Mouse (Mus musculus) spleen, embryonic (tissue): ENCODE results near the gene Lemd1.

Experiments
- CTCF ChIA-PET: fragments of 350-600 bp; sonication (Branson Sonifier 250); formaldehyde crosslinking; loops from one replicate; lab custom pipeline; 2022; lab: Charles Lee

The Lemd1 gene

DNA sequence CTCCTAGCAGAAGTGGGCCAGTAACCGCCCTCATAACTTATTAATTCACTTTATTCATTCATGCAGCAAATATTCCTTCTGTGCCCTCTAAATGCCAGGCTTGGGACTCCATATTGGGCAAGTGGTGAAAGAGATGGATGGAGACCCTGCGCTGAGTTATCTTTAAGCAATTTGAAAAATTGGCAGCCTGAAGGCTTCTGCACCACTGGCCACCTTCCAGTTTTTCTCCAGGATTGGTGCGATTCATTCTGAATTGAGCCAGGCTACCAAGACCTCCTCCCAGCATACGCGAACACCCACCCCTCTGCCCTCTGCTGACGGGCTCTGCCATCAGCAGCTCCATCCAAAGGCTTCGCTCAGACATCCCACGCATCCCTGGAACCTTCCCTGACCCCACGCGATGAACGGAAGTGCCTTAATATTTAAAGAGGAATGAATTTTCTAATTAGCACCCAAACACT lies 96.8 kb downstream of the Lemd1 start:
- CTCF ChIA-PET = interaction anchor here (0.6 kb wide), 1 partner anchor 68 kb away, joined by 6 read pairs; no protein-coding TSS in a partner anchor

DNA sequence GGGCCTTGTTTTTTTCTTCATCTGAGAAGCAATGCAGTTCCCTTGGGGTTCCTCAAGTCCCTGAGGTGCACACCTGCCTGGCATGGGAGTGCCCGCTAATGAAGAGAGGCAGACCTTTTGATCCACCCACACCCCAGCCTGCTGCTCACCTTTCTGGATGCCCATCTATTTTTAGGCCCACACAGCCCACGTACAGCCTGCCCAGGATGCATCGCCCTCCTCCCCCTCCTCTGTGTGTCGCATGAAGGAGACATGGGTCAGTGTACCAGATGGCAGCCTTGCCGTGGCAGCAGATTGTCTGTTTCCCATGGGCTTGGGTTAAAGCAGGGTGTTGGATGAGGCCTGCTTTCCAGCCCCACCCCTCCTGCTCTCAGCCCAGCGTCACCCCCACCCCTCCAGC lies 98.7 kb downstream of the Lemd1 start:
- CTCF ChIA-PET = interaction anchor here (0.7 kb wide), 1 partner anchor 14 kb away, joined by 4 read pairs; no protein-coding TSS in a partner anchor

DNA sequence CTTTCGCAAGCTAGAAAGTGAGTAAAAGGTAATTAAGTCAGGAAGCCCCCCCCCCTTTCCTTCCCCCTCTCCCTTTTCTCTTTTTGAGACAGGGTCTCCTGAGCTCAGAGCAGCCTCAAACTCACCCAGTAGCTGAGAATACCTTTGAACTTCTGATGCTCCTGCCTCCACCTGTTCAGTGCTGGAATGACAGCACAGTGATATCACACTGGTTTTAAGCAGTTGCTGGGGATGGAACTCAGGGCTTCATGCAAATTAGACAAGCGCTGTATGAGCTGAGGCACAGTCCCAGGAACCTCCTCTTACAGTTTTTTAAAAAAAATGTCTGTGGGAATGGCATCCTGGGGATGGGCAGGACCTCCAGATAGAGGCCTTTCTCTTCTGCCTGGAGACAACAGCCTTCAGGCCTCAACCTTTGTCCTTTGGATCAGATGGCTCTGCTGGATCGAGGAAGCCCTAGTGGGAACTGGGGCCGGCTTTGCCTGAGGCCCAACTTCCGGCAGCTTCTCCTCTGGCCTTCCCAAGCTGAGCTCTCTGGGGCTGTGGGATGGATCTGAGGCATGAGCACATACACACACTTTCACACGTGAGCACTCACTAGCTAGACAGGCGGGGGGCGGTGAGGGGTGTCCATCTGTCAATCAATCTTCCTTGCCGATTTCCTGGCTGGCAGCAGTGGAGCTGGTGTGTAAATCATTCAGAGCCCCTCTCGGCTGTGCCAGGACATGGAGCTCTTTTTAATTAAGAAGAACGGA lies 99.9 kb downstream of the Lemd1 start:
- CTCF ChIA-PET = interaction anchor here (0.7 kb wide), 1 partner anchor 51 kb away, joined by 10 read pairs; no protein-coding TSS in a partner anchor

DNA sequence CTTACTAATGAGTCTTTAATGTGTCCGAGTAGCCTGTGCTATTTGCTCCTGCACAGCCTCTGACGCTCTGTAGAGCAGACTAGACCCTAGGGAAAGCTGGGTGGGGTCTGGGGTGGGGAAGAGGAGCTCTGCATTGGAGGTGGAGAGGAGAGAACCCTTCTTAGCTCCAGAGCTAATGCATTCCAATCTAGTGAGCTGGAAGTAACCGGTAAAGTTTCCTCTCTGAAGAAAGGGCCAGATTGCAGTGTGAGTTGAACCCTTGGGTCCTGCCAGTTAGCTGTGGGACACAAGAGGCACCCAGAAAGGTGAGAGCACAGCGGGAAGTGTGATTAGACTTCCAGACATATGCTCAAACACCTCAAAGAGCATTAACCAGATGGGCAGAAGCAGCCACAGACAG lies 100.5 kb downstream of the Lemd1 start:
- CTCF ChIA-PET = interaction anchor here (0.7 kb wide), 1 partner anchor 50 kb away, joined by 10 read pairs; no protein-coding TSS in a partner anchor

DNA sequence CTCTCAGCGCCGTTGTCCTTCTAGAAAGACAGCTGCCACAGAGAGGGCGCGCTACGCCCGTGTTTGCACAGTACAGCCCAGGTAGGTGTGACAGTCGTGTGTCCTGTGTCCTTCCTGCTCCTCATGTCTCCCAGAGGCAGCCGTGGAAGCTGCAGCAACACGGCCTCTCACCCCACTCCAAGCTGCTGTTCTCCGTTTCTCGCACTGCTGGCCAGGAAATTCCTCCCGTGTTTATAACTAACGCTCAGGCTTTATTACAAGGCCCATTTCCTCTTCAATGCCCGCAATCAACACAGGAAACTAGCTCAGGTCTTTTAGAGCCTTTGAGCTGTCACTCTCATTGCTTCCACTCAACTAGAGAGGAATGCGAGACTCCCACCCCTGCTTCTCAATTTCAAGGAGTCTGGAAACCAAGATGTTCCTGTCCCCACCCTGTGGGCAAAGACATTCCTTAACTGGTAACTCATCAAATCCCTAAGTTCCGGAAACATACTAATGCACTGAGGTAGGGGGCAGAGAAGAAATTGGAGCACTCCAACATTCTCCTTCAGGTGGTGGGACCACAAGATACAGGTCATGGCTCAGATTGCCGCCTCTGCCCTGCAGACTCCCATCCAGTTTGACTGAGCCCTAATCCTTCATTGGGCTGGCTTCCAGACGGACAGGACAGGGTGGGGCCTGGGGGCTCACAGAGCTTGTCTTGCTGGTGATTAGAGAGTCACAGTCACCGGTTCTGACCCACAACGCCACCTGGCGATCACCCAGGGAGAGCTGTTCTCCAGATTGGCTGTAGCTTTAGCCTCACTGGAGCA lies 101.3 kb downstream of the Lemd1 start:
- CTCF ChIA-PET = interaction anchor here (0.6 kb wide), 1 partner anchor 98 kb away, joined by 6 read pairs; no protein-coding TSS in a partner anchor

DNA sequence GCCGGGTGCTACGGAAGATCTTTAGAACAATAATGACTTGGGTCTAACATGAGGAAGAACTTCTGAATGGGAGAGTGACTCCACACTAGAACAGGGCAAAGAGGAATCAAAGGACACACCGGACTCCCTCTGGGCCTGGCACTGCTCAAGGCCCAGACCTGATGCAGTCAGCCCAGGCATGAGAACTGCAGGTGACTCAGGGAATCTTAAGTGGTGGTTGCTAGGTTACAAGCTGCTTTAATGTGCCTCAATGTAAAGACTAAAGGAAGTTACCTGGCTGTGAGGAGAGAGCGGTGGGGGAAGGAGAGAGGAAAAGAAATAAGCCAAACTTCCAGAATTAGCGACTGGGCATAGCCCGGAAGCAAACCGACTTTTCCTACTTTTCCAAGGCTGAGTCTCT lies 104.3 kb downstream of the Lemd1 start:
- CTCF ChIA-PET = no interaction called here

DNA sequence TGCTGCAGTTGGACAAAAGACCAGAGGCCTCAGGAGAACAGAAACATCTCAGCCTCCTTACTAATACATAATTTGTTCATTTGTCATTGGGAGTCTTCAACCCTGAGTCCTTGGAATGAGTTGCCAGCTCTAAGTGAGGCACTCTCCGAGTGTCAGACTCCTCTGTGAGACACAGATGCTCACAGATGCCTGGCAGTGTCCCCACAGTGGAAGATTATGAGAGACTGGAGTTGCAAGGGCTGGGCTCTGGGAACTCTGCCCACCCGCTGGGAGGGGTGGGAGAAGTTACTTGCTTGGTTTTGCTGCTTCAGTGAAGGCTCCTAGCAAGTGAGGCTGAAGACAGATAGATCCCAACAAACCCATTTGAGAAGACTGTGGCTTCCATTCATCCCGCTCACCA lies 104.8 kb downstream of the Lemd1 start:
- CTCF ChIA-PET = no interaction called here

DNA sequence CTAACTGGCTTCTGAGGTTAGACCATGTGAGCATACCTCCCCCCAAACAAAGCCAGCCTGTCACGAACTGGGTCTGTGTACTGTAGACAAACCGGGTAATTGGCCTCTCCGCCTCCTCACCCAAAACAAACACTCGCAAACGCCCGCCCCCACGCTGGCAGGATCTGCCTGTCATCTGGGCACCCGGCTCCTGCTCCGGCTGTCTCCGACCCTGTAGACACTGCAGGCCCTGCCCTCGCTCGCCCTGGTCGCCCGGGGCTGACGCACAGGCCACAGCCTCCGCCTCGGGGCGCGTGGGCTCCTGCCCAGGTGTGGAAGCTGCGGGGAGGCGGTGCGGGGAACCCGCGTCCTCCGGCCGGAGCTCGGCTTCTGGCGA lies 107.2 kb downstream of the Lemd1 start, which contains the start of gene Klhdc8a:
Gene Klhdc8a, plus strand, starts transcription at position 202 of the 376 bp plus-strand sequence.
- CTCF ChIA-PET = interaction anchor here (1.9 kb wide), 1 partner anchor 9 kb away, joined by 7 read pairs; no protein-coding TSS in a partner anchor

DNA sequence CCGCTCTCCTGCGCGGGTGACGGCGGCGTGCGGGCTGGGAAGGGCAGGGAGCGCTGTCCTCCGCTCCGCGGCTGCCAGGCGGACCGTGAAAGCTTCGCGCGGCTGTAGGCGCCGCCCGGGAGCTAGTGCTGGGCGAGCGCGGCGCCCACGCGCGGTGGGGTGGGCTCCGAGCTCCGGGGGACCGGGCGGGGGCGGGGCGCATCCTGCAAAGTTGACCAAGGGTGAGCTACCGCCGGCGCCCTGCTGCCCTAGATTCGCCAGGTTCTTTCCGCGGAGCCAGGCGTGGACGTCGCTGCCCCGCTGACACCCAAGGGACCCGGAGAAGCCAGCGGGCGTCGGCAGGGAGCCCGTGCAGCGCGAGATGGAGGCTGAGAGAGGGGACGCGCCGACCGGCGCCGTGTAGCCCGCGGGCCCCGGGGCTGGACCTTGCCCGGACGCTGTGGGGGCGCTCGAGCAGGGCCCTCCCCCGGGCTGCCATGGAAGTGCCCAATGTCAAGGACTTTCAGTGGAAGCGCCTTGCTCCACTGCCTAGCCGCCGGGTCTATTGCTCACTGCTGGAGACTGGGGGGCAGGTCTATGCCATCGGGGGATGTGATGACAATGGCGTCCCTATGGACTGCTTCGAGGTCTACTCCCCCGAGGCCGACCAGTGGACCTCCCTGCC lies 107.7 kb downstream of the Lemd1 start:
- CTCF ChIA-PET = interaction anchor here (1.9 kb wide), 1 partner anchor 8 kb away, joined by 7 read pairs; no protein-coding TSS in a partner anchor

DNA sequence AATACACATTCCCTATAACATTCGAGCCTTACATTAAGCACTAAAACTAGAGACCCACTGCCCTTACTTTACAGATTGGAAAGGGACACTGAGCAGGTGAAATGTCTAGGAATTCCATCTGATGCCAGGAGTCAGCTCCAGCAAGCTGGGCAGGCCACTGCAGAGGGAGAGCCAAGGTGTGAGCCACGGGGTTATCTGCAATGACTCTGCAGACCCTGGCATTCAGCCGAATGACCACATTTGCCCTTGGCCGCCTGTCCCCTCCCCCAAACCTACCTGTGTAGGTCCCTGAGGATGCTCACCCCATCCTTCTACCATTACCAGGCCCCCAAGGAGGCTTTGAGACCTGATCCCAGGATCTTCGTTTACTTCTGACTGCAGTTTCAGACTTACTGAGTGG lies 108.5 kb downstream of the Lemd1 start:
- CTCF ChIA-PET = interaction anchor here (0.6 kb wide), 1 partner anchor 1421 kb away, joined by 11 read pairs; no protein-coding TSS in a partner anchor

DNA sequence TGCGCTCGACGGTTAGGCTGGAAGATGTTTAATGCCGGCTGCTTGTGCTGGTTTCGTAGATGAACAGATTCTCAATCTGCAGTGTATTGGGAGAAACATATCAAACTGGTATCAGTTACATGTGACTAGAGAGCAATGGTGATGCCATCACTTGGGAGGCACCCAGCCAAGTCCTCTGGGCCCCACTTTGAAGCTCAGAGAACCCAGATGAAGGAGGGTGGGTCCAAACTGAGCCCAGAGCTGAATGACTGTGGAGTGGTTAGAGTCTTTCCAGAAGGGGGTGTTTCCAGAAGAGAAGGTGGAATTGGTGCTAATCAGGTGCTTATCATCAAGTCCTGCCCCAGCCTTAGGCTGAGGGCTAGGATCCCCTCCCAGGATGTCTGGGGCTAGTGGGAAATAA lies 110.0 kb downstream of the Lemd1 start:
- CTCF ChIA-PET = no interaction called here

DNA sequence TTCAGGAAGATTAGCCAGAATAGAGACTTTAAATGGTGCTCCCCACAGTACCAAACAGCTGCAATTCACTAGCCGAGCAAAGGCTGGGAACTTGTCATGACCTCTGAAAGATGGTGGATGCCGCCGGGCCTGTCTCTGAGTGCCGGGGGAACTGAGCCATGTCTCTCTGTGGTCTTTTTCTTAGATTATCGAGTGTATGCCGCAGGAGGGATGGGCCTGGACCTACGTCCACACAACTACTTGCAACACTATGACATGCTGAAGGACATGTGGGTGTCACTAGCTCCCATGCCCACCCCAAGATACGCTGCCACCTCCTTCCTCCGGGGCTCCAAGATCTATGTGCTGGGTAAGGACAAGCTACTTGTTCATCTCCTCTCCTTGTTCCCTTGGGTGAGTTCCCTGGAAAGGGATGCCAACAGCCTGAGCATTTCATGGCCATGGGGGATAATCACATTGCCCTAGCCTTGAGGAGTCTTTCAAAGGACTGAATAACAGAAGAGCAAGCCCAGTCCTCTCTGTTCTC lies 111.2 kb downstream of the Lemd1 start:
- CTCF ChIA-PET = interaction anchor here (0.7 kb wide), 1 partner anchor 1021 kb away, joined by 8 read pairs; no protein-coding TSS in a partner anchor

DNA sequence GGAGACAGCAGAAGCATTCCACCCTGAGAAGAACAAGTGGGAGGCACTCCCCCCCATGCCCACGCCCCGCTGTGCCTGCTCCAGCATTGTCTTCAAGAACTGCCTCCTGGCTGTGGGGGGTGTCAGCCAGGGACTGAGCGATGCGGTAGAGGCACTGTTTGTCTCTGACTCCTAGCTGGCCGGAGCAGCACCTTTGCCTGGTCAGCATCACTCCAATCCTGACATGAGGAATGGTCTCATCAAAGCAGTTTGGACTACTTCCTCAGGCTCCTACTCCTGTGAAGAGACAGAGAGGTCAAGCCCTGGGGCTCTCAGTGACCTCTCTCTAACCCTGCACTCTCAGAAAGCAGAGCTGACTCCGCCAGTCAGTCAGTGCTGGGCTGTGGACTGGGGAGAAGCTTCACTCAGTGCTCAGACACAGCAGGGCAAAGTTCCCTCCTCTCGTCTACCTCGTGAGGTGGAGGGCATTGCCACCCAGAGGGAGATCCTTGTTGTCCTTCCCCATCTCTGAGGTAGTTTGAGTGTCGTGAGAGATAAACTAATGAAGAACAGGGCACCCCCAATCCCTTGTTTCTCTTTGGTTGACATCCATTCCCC lies 113.5 kb downstream of the Lemd1 start:
- CTCF ChIA-PET = no interaction called here

DNA sequence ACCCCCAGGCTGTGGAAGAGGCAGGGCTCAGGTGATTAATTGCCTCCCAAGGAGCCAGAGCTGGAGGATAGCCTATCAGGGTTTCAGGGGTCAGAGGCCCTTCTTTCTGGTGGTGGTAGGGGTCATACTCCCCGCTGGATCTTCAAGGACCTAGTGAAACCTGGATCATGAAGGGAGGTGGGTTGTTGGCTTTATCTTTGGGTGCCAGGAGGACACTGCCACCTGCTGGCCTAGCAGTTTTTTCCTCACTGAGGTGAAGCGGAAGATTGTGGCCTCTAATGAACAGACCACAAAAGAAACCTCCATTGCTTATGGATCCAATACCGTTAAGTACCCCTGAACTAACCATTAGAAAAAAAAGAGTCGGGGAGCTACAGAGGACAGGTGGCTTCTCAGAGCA lies 114.9 kb downstream of the Lemd1 start:
- CTCF ChIA-PET = interaction anchor here (0.8 to 2.3 kb wide), 3 partner anchors 8 to 50 kb away, joined by 3 to 7 read pairs (median 7); partner anchors contain the start of gene Klhdc8a

DNA sequence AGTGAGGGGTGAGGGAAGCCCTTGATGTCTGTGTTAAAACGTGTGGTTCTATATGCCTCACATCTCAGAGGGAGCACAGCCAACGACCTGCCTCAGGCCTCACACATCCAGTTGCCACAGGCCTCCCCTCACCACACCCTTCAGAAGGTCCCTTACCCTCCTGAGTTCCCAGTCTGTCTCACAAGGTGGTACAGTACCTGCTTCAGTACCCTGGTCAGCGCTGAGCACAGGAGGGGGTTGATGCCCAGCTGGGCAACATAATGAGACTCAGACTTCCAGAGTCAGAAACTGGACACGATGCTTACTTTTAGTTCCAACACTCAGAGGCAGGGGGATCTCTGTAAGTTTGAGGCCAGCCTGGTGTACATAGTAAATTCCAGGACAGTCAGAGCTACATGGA lies 115.6 kb downstream of the Lemd1 start:
- CTCF ChIA-PET = interaction anchor here (2.3 kb wide), 1 partner anchor 9 kb away, joined by 7 read pairs; the partner anchor contains the start of gene Klhdc8a

DNA sequence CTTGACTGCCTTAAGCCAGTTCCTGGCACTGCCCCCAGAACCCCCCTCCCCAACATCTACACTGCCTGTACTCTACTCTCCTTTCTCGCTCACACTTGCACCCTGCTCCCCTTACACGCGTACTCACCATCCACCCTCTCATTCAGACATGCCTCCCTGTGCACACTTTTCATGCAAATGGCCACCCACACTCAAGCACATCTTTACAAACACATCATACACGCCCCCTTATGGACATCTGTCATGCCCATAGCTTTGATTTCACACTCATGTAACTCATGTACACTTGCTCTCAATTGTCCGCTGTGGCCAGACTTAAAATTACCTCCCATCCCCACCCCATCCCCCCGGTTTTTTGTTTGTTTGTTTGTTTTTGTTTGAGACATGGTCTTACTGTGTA lies 116.7 kb downstream of the Lemd1 start:
- CTCF ChIA-PET = interaction anchor here (0.6 to 2.3 kb wide), 3 partner anchors 10 to 635 kb away, joined by 3 to 7 read pairs (median 3); partner anchors contain the start of gene Klhdc8a

DNA sequence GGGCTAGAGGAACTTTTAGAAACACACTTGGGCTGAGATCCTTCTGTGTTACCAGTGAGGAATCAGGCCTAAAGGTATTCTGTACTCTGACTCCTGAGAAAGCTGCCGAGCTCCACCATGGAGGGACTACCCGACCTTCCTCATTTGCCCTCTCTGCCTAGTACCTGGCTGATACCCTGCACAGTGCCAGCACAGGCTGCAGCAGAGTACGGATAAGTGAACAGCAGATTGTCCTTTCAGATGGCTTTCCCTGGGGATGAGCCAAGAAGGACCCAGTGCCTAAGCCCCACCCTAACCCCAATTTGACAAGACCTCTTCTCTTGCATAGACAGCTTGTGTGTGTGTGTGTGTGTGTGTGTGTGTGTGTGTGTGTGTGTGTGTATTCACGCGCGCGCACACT lies 117.4 kb downstream of the Lemd1 start:
- CTCF ChIA-PET = no interaction called here
